Mouse (Mus musculus): Measurements from ENCODE around the gene Esr2.

The Esr2 gene

GRCm38 (mm10) chr12:76085956-76086905, 90.8 kb downstream of the Esr2 start:
- DNase-seq (ENCODE audit: low spot score) = no peak

- DNase-seq (ENCODE audit: low spot score) = no peak
These were observed 92.0 kb downstream of the Esr2 start for GRCm38 (mm10) chr12:76085066-76085465.

- no peak for DNase-seq (ENCODE audit: low spot score)
These were observed 95.4 kb downstream of the Esr2 start for GRCm38 (mm10) chr12:76081557-76082211.

- no peak for DNase-seq (ENCODE audit: low spot score)
These were observed 96.0 kb downstream of the Esr2 start for GRCm38 (mm10) chr12:76080876-76081556.

- no peak for DNase-seq (ENCODE audit: low spot score)
These were observed 103.1 kb downstream of the Esr2 start for GRCm38 (mm10) chr12:76073981-76074380.

- DNase-seq (ENCODE audit: low spot score) = no peak
These were observed 103.8 kb downstream of the Esr2 start for GRCm38 (mm10) chr12:76073066-76073826.

- DNase-seq (ENCODE audit: low spot score) = no peak
These were observed 104.9 kb downstream of the Esr2 start for GRCm38 (mm10) chr12:76071935-76072849.
